8 mouse cellular contexts compared by ENCODE assay signal in genomic region chr12:71136130-71136973, GRCm38 (mm10). TPM values are rescaled to one million over a fixed set of nuclear protein-coding genes. Genes with fewer than 3 reads are reported as not detected.
DNase-seq lines count a peak whose midpoint lies in the region; ATAC-seq lines count a peak whose summit lies in the region.

Timm9 (minus strand) TSS chr12:71136684.
2700049A03Rik (plus strand) TSS chr12:71136848.

- H3K4me2 ChIP-seq in heart, embryonic 14.5 days (ENCODE audit: low read length): peak within 1 kb of the TSS; percentile 94
- peak within 1 kb of the TSS; percentile 97 for H3K4me2 ChIP-seq in liver, embryonic 12.5 days
- peak within 1 kb of the TSS; percentile 91 for H3K4me2 ChIP-seq in stomach, embryonic 14.5 days (replicated peaks; ENCODE audit: low read depth, low read length)

- peak; percentile 69 to 76 for DNase-seq in CD8-positive naive resting alpha-beta T cell, adult 2 months (ENCODE audit: low read depth in 2 of 2, low spot score in 2 of 2)
- peak; percentile 43 for DNase-seq in fibroblast of lung, adult 2 months (ENCODE audit: low read depth)
- DNase-seq in kidney, postnatal 14 days: peak; percentile 86
- peak; percentile 86 to 89 for DNase-seq in natural killer cell, adult 2 months (ENCODE audit: low spot score in 2 of 2)

- H3K9me3 ChIP-seq in heart, embryonic 14.5 days (ENCODE audit: control insufficient read depth, low read length): no peaks in the 10 kb centered on the region
- H3K9me3 ChIP-seq in liver, embryonic 12.5 days (replicated peaks): no peaks in the 10 kb centered on the region
- H3K9me3 ChIP-seq in stomach, embryonic 14.5 days (ENCODE audit: control insufficient read depth, low read depth, low read length): no peaks in the 10 kb centered on the region

- peak within 1 kb of the TSS; percentile 98 for H3K4me3 ChIP-seq in brown adipose tissue, adult 24 weeks (ENCODE audit: insufficient read depth, low read depth, low read length)
- H3K4me3 ChIP-seq in heart, embryonic 14.5 days (ENCODE audit: control insufficient read depth in 1 of 2, insufficient read depth in 1 of 2, low read depth in 1 of 2, low read length in 2 of 2): peak within 1 kb of the TSS; percentile 100
- peak within 1 kb of the TSS; percentile 87 for H3K4me3 ChIP-seq in liver, embryonic 12.5 days
- peak within 1 kb of the TSS; percentile 85 for H3K4me3 ChIP-seq in stomach, embryonic 14.5 days (ENCODE audit: low read depth, low read length)

- peaks cover 41% of the 10 kb centered on the region for H3K36me3 ChIP-seq in heart, embryonic 14.5 days (ENCODE audit: control insufficient read depth, insufficient read depth, low read length)
- peaks cover 49% of the 10 kb centered on the region for H3K36me3 ChIP-seq in liver, embryonic 12.5 days
- H3K36me3 ChIP-seq in stomach, embryonic 14.5 days (ENCODE audit: control insufficient read depth, insufficient read depth, low read length): peaks cover 3% of the 10 kb centered on the region; the same call in 1 of the 2 replicates

- peaks cover 3% of the 10 kb centered on the region; the same call in 1 of the 2 replicates for H3K4me1 ChIP-seq in brown adipose tissue, adult 24 weeks (ENCODE audit: control insufficient read depth, insufficient read depth, insufficient read length, low read length)
- H3K4me1 ChIP-seq in heart, embryonic 14.5 days (ENCODE audit: control insufficient read depth in 2 of 2, insufficient read depth in 2 of 2, low read length in 2 of 2): peaks cover 0 to 8% of the 10 kb centered on the region in 2 experiments; a peak in 2 of 4 replicates
- H3K4me1 ChIP-seq in liver, embryonic 12.5 days: peaks cover 24% of the 10 kb centered on the region
- H3K4me1 ChIP-seq in stomach, embryonic 14.5 days (ENCODE audit: control insufficient read depth, insufficient read depth, low read length): peaks cover 13% of the 10 kb centered on the region

- under 1% methylated on average over 52 of the region's 52 CpGs for WGBS in heart, embryonic 14.5 days
- under 1% methylated on average over 52 of the region's 52 CpGs for WGBS in liver, embryonic 12.5 days (ENCODE audit: insufficient replicate concordance)
- under 1% methylated on average over 52 of the region's 52 CpGs for WGBS in stomach, embryonic 14.5 days

- peak within 1 kb of the TSS; percentile 89 for H3K27ac ChIP-seq in brown adipose tissue, adult 24 weeks (replicated peaks; ENCODE audit: low read depth, low read length)
- peak within 1 kb of the TSS; percentile 88 to 92 for H3K27ac ChIP-seq in heart, embryonic 14.5 days (replicated peaks in 1 of 2; ENCODE audit: control insufficient read depth in 1 of 2, insufficient read depth in 1 of 2, low read depth in 2 of 2, low read length in 2 of 2)
- H3K27ac ChIP-seq in liver, embryonic 12.5 days: peak within 1 kb of the TSS; percentile 84
- H3K27ac ChIP-seq in stomach, embryonic 14.5 days (ENCODE audit: low read length): peak within 1 kb of the TSS; percentile 64

- H3K9ac ChIP-seq in heart, embryonic 14.5 days (ENCODE audit: low read length): peak within 1 kb of the TSS; percentile 97
- peak within 1 kb of the TSS; percentile 91 for H3K9ac ChIP-seq in liver, embryonic 12.5 days
- H3K9ac ChIP-seq in stomach, embryonic 14.5 days (replicated peaks; ENCODE audit: low read depth, low read length): peak within 1 kb of the TSS; percentile 83

- no peaks in the 10 kb centered on the region for H3K27me3 ChIP-seq in heart, embryonic 14.5 days (ENCODE audit: control insufficient read depth, insufficient read depth, low read length)
- H3K27me3 ChIP-seq in liver, embryonic 12.5 days (replicated peaks): no peaks in the 10 kb centered on the region
- H3K27me3 ChIP-seq in stomach, embryonic 14.5 days (ENCODE audit: control insufficient read depth, insufficient read depth, low read length): no peaks in the 10 kb centered on the region

- peak; percentile 86 for ATAC-seq in heart, embryonic 14.5 days (ENCODE audit: insufficient number of reproducible peaks, insufficient read depth, low FRiP score, low read depth)
- peak; percentile 86 for ATAC-seq in liver, embryonic 12.5 days
- peak; percentile 90 for ATAC-seq in stomach, embryonic 14.5 days (ENCODE audit: insufficient number of reproducible peaks, insufficient read depth, low FRiP score, low read depth)

RNA-seq across cellular contexts. Expression of gene Timm9, which starts in this region (rescaled TPM):
- polyA plus RNA-seq in brown adipose tissue, adult 24 weeks (2012; ENCODE audit: insufficient read depth, insufficient read length, missing spikeins): 106 and 142 TPM in 2 replicates
- polyA plus RNA-seq in heart, embryonic 14.5 days (2014; fragmentation: Nextera tagmentation; extraction: Ambion mirVana): 102 and 114 TPM in 2 replicates
- polyA plus RNA-seq in liver, embryonic 12.5 days (2016; fragmentation: Nextera tagmentation; extraction: Ambion mirVana): 77.2 and 84.2 TPM in 2 replicates
- 77.2 and 82.9 TPM in 2 replicates for polyA plus RNA-seq in stomach, embryonic 14.5 days (2014; fragmentation: Nextera tagmentation; extraction: Ambion mirVana)

RNA-seq across cellular contexts. Expression of gene 2700049A03Rik, which starts in this region (rescaled TPM):
- polyA plus RNA-seq in brown adipose tissue, adult 24 weeks (2012; ENCODE audit: insufficient read depth, insufficient read length, missing spikeins): 0.83 and 2.5 TPM in 2 replicates
- polyA plus RNA-seq in heart, embryonic 14.5 days (2014; fragmentation: Nextera tagmentation; extraction: Ambion mirVana): 11.7 and 13.0 TPM in 2 replicates
- polyA plus RNA-seq in liver, embryonic 12.5 days (2016; fragmentation: Nextera tagmentation; extraction: Ambion mirVana): 7.3 and 8.0 TPM in 2 replicates
- polyA plus RNA-seq in stomach, embryonic 14.5 days (2014; fragmentation: Nextera tagmentation; extraction: Ambion mirVana): 15.0 and 17.1 TPM in 2 replicates

Comparison
In these comparisons a context has a peak if more than half of its experiments do, and no peak if none do; other contexts are left out.
1. Peak in every context shown above with its lines: DNase-seq, ATAC-seq, H3K4me3 ChIP-seq and H3K27ac ChIP-seq.